Mouse (Mus musculus): ENCODE measurements at regions not wholly inside any gene's neighbourhood (a gene's known extent, or its start where the extent isn't known, plus 50 kb on each side); places are given as distances from the start of the nearest gene placed in this dataset.
"Not testable (repeated sequence)": the region's sequence is repeated elsewhere in the genome, so short reads cannot be mapped to it uniquely, and the experiment has no call there.

DNA sequence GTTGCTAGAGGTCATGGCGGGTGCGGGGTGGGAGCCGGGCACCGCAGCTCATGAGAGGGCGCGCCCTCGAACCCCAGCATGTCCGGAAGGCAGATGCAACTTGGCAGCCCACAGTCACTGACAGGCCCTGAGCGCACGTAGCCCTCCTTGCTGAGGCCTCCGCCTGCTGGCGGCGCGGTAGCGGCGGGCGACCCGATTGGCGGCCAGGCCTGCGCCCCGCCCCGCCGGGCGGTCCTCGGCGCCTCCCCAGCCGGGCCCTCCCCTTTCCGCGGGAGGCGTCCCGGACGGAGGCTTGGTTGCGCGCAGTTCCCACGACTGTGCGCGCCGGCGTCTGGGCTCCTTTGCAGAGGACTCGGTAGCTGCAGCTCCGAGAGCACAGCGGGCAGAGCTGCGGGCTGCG, 301.9 kb downstream of the Hpcal1 start:
- H3K36me3 ChIP-seq, H3K27me3 ChIP-seq, H3K4me1 ChIP-seq, H3K9me3 ChIP-seq: not testable (repeated sequence)
- 0 out of 2 replicates have a peak, but pooled peaks have one; percentile 66 for ATAC-seq (ENCODE audit: low FRiP score, low read depth)
- Histone ChIP-seq H3K4me3 (peak overlapping the region; percentile 59), H3K4me2 (replicated peaks) (peak overlapping the region; percentile 60), H3K9ac (replicated peaks) (peak overlapping the region; percentile 47), H3K27ac (replicated peaks) (peak overlapping the region; percentile 35; the same call in 1 of the 2 replicates)
- under 1% methylated on average over 28 of the region's 44 CpGs for WGBS

DNA sequence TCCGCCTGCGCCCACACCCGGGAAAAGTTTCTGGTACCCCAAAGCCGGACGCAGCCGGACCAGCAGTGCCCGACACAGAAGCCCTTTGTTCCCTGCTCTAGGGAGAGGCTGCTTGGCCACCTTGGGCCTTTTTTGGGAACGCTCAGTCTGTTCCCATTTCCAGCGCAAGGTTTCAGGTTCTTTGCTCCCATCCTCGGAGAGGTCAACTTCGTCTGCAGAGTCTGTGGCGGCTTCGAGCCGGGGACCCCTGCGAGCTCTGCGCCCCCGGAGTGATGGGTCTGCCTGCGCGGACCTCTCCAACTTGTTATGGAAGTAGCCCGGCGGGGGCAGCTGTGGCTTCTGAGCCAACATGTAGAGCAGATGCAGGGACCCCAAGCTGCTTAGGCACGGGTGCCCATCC, 302.7 kb downstream of the Hpcal1 start:
- not testable (repeated sequence) for H3K9me3 ChIP-seq; H3K36me3 ChIP-seq; H3K27ac ChIP-seq (replicated peaks); H3K4me1 ChIP-seq; H3K27me3 ChIP-seq; ATAC-seq (ENCODE audit: low FRiP score, low read depth)
- Histone ChIP-seq H3K4me2 (replicated peaks) (peak overlapping the region; percentile 60), H3K4me3 (peak overlapping the region; percentile 59), H3K9ac (replicated peaks) (peak overlapping the region; percentile 47; the same call in 1 of the 2 replicates)
- 7% methylated on average over 22 of the region's 22 CpGs for WGBS

All from midbrain, embryonic 12.5 days (tissue).